Mouse (Mus musculus) hindbrain, postnatal 0 days (tissue): ENCODE results near the gene Ska3. TPM values are rescaled to one million over a fixed set of nuclear protein-coding genes. Genes with fewer than 3 reads are reported as not detected.
"Not testable (repeated sequence)": the region's sequence is repeated elsewhere in the genome, so short reads cannot be mapped to it uniquely, and the experiment has no call there.

Experiments
- ATAC-seq: fragments of 200-750 bp; cut with Nextera tagmentation; 2 replicates; pipeline ENCODE4 v1.8.0; 2017; ENCODE audit warnings: mild to moderate bottlenecking, moderate TSS enrichment, moderate library complexity
- DNase-seq: peaks from one replicate; pipeline ENCODE4 v3.0.0-alpha.2; 2015; ENCODE audit warnings: low spot score
- H3K27ac ChIP-seq: fragments of 300-500 bp; sonication (generic); 2 replicates; pipeline ENCODE4 v1.5.1; 2014; ENCODE audit warnings: mild to moderate bottlenecking
- H3K27me3 ChIP-seq: fragments of 300-500 bp; sonication (generic); 2 replicates; pipeline ENCODE4 v1.6.1; 2014; ENCODE audit warnings: low read length, mixed read lengths; ENCODE audit not compliant: insufficient read depth
- H3K36me3 ChIP-seq: fragments of 300-500 bp; sonication (generic); 2 replicates; pipeline ENCODE4 v1.6.1; 2014; ENCODE audit warnings: low read length, mixed read lengths; ENCODE audit not compliant: insufficient read depth
- H3K4me1 ChIP-seq: fragments of 300-500 bp; sonication (generic); 2 replicates; pipeline ENCODE4 v1.6.1; 2014; ENCODE audit warnings: antibody characterized with exemption, low read length, mixed read lengths; ENCODE audit not compliant: insufficient read depth
- H3K4me2 ChIP-seq: fragments of 300-500 bp; sonication (generic); 2 replicates; pipeline ENCODE4 v1.6.1; 2014; ENCODE audit warnings: low read depth, mild to moderate bottlenecking, low read length, moderate library complexity, mixed read lengths
- H3K4me3 ChIP-seq: fragments of 300-500 bp; sonication (generic); 2 replicates; pipeline ENCODE4 v1.5.1; 2014; ENCODE audit warnings: low read length
- H3K9ac ChIP-seq: fragments of 300-500 bp; sonication (generic); replicated peaks from 2 replicates; pipeline ENCODE4 v1.6.1; 2014; ENCODE audit warnings: mild to moderate bottlenecking, low read length, moderate library complexity, mixed read lengths
- H3K9me3 ChIP-seq: fragments of 300-500 bp; sonication (generic); 2 replicates; pipeline ENCODE4 v1.6.1; 2016; ENCODE audit warnings: low read length, mixed read lengths
- CTCF ChIP-seq: IDR thresholded peaks from 2 replicates; pipeline ENCODE4 v1.5.1; 2016; ENCODE audit warnings: antibody characterized with exemption, control low read depth, low read depth
- WGBS: fragments of 180-500 bp; shearing (Covaris S2); extraction: QIAGEN DNeasy Blood & Tissue Kit; methylation state at CpG from one replicate; pipeline ENCODE4 v1.1.7; 2014; 5-methylcytosine and 5-hydroxymethylcytosine counted together
- polyA plus RNA-seq: library from polyadenylated mRNA; unstranded; fragments of >200 nt; fragmentation: Nextera tagmentation; extraction: Ambion mirVana; gene quantifications from 2 replicates; pipeline ENCODE4 v1.2.1, GENCODE M21; 2015
- total RNA-seq: library from RNA; depleted of rRNA; stranded (reverse); fragments of >200 nt; gene quantifications from 2 replicates; pipeline ENCODE4 v1.2.3, GENCODE M21; 2014

The Ska3 gene
- total and polyA plus RNA-seq, 2 experiments from 2014 or later = 6.6 to 8.3 TPM

- H3K27me3 ChIP-seq = no peaks in the 10 kb centered on the region
- H3K4me2 ChIP-seq = no peak overlapping the region
- peaks cover 5% of the 10 kb centered on the region; the same call in 1 of the 2 replicates for H3K36me3 ChIP-seq
- H3K27ac ChIP-seq = no peak overlapping the region
- DNase-seq (no peak), ATAC-seq (no peak)
- no peak for TF ChIP-seq CTCF
- WGBS = 95% methylated on average over 2 of the region's 2 CpGs
- no peaks in the 10 kb centered on the region for H3K9me3 ChIP-seq
- H3K9ac ChIP-seq = no peak overlapping the region
- H3K4me3 ChIP-seq = no peak overlapping the region
- no peaks in the 10 kb centered on the region for H3K4me1 ChIP-seq
Measured at GRCm38 (mm10) chr14:57858601-57859000, 32.6 kb upstream of the Ska3 start.

DNA sequence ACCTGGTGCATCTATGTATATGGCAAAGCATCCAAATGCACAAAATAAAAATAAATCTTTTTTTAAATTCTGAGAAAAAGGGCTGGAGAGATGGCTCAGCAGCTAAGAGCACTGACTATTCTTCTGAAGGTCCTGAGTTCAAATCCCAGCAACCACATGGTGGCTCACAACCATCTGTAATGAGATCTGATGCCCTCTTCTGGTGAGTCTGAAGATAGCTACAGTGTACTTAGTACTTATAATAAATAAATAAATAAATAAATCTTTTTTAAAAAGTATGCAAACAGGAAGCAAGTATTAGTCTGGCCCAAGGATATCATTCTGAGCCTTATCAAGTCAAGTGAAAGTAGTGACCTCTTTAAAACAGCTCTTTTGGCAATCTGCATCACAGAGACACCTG is 30.1 kb upstream of the Ska3 start:
- H3K4me1 ChIP-seq, H3K9me3 ChIP-seq, H3K4me3 ChIP-seq, H3K4me2 ChIP-seq, H3K27me3 ChIP-seq, H3K9ac ChIP-seq, ATAC-seq, DNase-seq, H3K27ac ChIP-seq, H3K36me3 ChIP-seq: not testable (repeated sequence)

DNA sequence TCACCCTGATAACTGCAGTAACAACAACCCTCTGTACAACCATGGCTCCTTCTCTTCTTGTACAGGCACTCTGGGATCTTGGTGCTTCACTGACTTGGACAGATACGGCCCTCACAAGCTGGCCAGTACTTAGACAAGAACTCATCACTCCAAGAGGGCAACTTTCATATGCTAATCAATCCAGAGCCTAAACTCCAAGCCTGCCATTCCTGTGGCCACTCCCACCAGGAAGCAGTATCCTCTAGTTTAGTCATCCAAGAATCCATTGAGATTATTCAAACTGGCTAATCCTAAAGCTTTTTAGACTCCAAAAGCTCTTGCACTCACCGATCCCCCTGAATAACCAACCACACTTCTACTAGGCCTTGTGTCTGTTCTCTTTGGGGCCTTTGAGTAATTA is 27.0 kb upstream of the Ska3 start:
- Histone ChIP-seq H3K9me3 (no peaks in the 10 kb centered on the region), H3K4me3 (no peak overlapping the region), H3K9ac (no peak overlapping the region), H3K4me2 (no peak overlapping the region), H3K27me3 (no peaks in the 10 kb centered on the region), H3K36me3 (no peaks in the 10 kb centered on the region; the same call in 1 of the 2 replicates), H3K27ac (no peak overlapping the region), H3K4me1 (no peaks in the 10 kb centered on the region)
- DNase-seq (no peak), ATAC-seq (no peak)
- 77% methylated on average over 2 of the region's 2 CpGs for WGBS
- TF ChIP-seq CTCF = no peak

GRCm38 (mm10) chr14:57850330-57850729 is 24.3 kb upstream of the Ska3 start:
- Histone ChIP-seq H3K4me3 (no peak overlapping the region), H3K4me1 (no peaks in the 10 kb centered on the region), H3K9ac (no peak overlapping the region), H3K27me3 (no peaks in the 10 kb centered on the region), H3K4me2 (no peak overlapping the region), H3K27ac (no peak overlapping the region), H3K9me3 (no peaks in the 10 kb centered on the region), H3K36me3 (no peaks in the 10 kb centered on the region; the same call in 1 of the 2 replicates)
- TF ChIP-seq CTCF = no peak
- ATAC-seq = no peak
- no peak for DNase-seq
- WGBS = 83% methylated on average over 3 of the region's 3 CpGs

GRCm38 (mm10) chr14:57848646-57849045 is 22.7 kb upstream of the Ska3 start:
- no peak for DNase-seq
- no peaks in the 10 kb centered on the region for H3K4me1 ChIP-seq
- no peak overlapping the region for H3K27ac ChIP-seq
- WGBS = 96% methylated on average over 2 of the region's 2 CpGs
- no peaks in the 10 kb centered on the region; the same call in 1 of the 2 replicates for H3K36me3 ChIP-seq
- H3K9ac ChIP-seq = no peak overlapping the region
- no peaks in the 10 kb centered on the region for H3K27me3 ChIP-seq
- no peak overlapping the region for H3K4me2 ChIP-seq
- H3K4me3 ChIP-seq = no peak overlapping the region
- TF ChIP-seq CTCF = no peak
- H3K9me3 ChIP-seq = no peaks in the 10 kb centered on the region
- no peak for ATAC-seq

GRCm38 (mm10) chr14:57848061-57848460 is 22.1 kb upstream of the Ska3 start:
- H3K4me3 ChIP-seq, ATAC-seq, H3K9ac ChIP-seq, DNase-seq, H3K27me3 ChIP-seq, H3K36me3 ChIP-seq, H3K27ac ChIP-seq, H3K4me1 ChIP-seq, H3K9me3 ChIP-seq, H3K4me2 ChIP-seq: not testable (repeated sequence)
- 79% methylated on average over 5 of the region's 5 CpGs for WGBS

DNA sequence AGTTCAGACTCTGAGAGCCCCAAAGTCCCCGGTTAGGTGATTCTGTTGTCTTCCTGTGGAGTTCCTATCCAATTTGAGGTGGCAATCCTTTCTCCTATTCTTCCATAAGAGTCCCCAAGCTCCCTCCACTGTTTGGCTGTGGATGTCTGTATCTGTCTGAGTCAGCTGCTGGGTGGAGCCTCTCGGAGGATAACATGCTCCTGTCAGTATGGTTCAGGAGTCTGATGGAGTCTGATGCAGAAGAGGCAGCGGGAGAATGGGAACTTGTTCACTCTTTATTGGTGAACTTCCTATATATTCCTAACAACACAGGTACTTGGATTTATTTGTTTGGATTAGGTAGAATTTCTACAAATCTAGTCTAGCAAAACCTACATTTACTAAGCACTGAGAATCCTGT is 18.6 kb upstream of the Ska3 start:
- Histone ChIP-seq H3K9ac (no peak overlapping the region), H3K4me3 (no peak overlapping the region), H3K9me3 (no peaks in the 10 kb centered on the region), H3K27me3 (no peaks in the 10 kb centered on the region), H3K27ac (no peak overlapping the region), H3K4me2 (no peak overlapping the region), H3K4me1 (no peaks in the 10 kb centered on the region), H3K36me3 (peaks cover 10% of the 10 kb centered on the region; the same call in 1 of the 2 replicates)
- ATAC-seq (no peak), DNase-seq (no peak)
- no peak for TF ChIP-seq CTCF
- WGBS = 96% methylated on average over 3 of the region's 3 CpGs
